Mouse (Mus musculus) layer of hippocampus, adult 2 months (tissue): ENCODE data around the gene Gstt1. TPM values are rescaled to one million over a fixed set of nuclear protein-coding genes. Genes with fewer than 3 reads are reported as not detected.

Source experiments
- DNase-seq, 2 experiments: peaks; one replicate each; pipeline ENCODE4 v3.0.0; 2022; ENCODE audit warnings: low spot score in 2 of 2
- H3K27ac ChIP-seq: fragments of 200-600 bp; 2 replicates; pipeline ENCODE4 v1.8.1; 2022
- H3K4me3 ChIP-seq: fragments of 200-600 bp; 2 replicates; pipeline ENCODE4 v1.8.1; 2022; ENCODE audit warnings: mild to moderate bottlenecking
- CTCF ChIP-seq: fragments of 200-600 bp; conservative IDR thresholded peaks from 2 replicates; pipeline ENCODE4 v1.8.1; 2022; ENCODE audit warnings: antibody characterized with exemption, mild to moderate bottlenecking, moderate library complexity
- total RNA-seq, 2 experiments: library from RNA; stranded (reverse); gene quantifications; 2 replicates each; pipeline ENCODE4 v1.2.3; 2021

Gstt1 gene
- total RNA-seq, 2 experiments from 2014 or later: 6.7 to 7.2 TPM

- no peak overlapping the region for H3K27ac ChIP-seq
- DNase-seq: no peak
- no peak overlapping the region for H3K4me3 ChIP-seq
- no peak for TF ChIP-seq CTCF
Observed at GRCm38 (mm10) chr10:75830275-75830670, 31.9 kb upstream of the Gstt1 start.

- Histone ChIP-seq H3K4me3 (no peak overlapping the region), H3K27ac (no peak overlapping the region)
- DNase-seq: no peak
- TF ChIP-seq CTCF: no peak
Observed at GRCm38 (mm10) chr10:75829529-75830274, 31.3 kb upstream of the Gstt1 start.

- H3K4me3 ChIP-seq: no peak overlapping the region
- DNase-seq: peak; percentile 44 to 50
- no peak for TF ChIP-seq CTCF
- H3K27ac ChIP-seq: peak overlapping the region; percentile 39; the same call in 1 of the 2 replicates
Observed at GRCm38 (mm10) chr10:75828500-75828931, 30.1 kb upstream of the Gstt1 start.

- TF ChIP-seq CTCF: no peak
- no peak for DNase-seq
- Histone ChIP-seq H3K27ac (peak overlapping the region; percentile 39; the same call in 1 of the 2 replicates), H3K4me3 (no peak overlapping the region)
Observed at GRCm38 (mm10) chr10:75827668-75828360, 29.4 kb upstream of the Gstt1 start.

GRCm38 (mm10) chr10:75824530-75824929 lies 26.1 kb upstream of the Gstt1 start:
- Histone ChIP-seq H3K27ac (no peak overlapping the region), H3K4me3 (no peak overlapping the region)
- no peak for DNase-seq
- TF ChIP-seq CTCF: no peak

GRCm38 (mm10) chr10:75823782-75824181 lies 25.4 kb upstream of the Gstt1 start:
- Histone ChIP-seq H3K27ac (no peak overlapping the region), H3K4me3 (no peak overlapping the region)
- no peak for DNase-seq
- TF ChIP-seq CTCF: no peak

GRCm38 (mm10) chr10:75822443-75822842 lies 24.1 kb upstream of the Gstt1 start, which contains the start of gene Gstt4:
Gstt4 (minus strand) TSS chr10:75822543.
- no peak for DNase-seq
- no peak within 1 kb of the TSS for H3K27ac ChIP-seq
- no peak within 1 kb of the TSS for H3K4me3 ChIP-seq
- no peak for TF ChIP-seq CTCF

- no peak overlapping the region for H3K27ac ChIP-seq
- no peak overlapping the region for H3K4me3 ChIP-seq
- DNase-seq: no peak
- no peak for TF ChIP-seq CTCF
Observed at GRCm38 (mm10) chr10:75819882-75820281, 21.5 kb upstream of the Gstt1 start.

GRCm38 (mm10) chr10:75818641-75819040 lies 20.3 kb upstream of the Gstt1 start:
- no peak overlapping the region for H3K27ac ChIP-seq
- H3K4me3 ChIP-seq: no peak overlapping the region
- no peak for DNase-seq
- TF ChIP-seq CTCF: peak; percentile 55

GRCm38 (mm10) chr10:75804217-75804616 lies 5.8 kb upstream of the Gstt1 start:
- DNase-seq: no peak
- H3K27ac ChIP-seq: no peak overlapping the region
- no peak overlapping the region for H3K4me3 ChIP-seq
- TF ChIP-seq CTCF: no peak

GRCm38 (mm10) chr10:75797619-75798175 lies 687 bp downstream of the Gstt1 start:
- Histone ChIP-seq H3K27ac (peak overlapping the region; percentile 83), H3K4me3 (peak overlapping the region; percentile 65)
- peak in 1 of 2 experiments; percentile 24 for DNase-seq
- no peak for TF ChIP-seq CTCF

- H3K27ac ChIP-seq: no peak overlapping the region
- H3K4me3 ChIP-seq: peak overlapping the region; percentile 65; the same call in 1 of the 2 replicates
- no peak for DNase-seq
- TF ChIP-seq CTCF: no peak
Observed at GRCm38 (mm10) chr10:75796731-75797516, 1.5 kb downstream of the Gstt1 start.
